Mouse (Mus musculus) testis, postnatal 10 days (tissue): ENCODE results near the gene Mfsd13b.

ENCODE experiments used
- DNase-seq: peaks from one replicate; pipeline ENCODE4 v3.0.0; 2021; ENCODE audit warnings: low spot score

The Mfsd13b gene

DNA sequence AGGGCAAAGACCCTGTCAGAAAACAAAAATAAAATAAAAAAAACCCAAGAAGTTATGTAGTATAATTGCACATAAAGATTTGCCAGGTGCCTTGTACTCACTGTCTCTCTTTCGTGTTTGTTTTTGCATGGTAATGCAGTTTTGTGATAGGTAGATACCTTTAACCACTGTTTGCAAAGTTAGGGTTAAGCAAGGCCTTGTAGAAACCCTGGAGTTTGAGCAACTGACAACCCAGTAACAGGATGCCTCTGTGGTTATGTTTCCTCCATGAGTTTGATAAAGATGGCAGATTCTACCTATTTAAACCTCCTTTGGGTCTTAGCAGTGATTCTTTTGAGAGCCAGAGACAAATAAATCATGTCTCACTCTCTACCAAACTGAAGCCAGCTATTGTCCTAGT is 61.2 kb downstream of the Mfsd13b start:
- DNase-seq: no peak

DNA sequence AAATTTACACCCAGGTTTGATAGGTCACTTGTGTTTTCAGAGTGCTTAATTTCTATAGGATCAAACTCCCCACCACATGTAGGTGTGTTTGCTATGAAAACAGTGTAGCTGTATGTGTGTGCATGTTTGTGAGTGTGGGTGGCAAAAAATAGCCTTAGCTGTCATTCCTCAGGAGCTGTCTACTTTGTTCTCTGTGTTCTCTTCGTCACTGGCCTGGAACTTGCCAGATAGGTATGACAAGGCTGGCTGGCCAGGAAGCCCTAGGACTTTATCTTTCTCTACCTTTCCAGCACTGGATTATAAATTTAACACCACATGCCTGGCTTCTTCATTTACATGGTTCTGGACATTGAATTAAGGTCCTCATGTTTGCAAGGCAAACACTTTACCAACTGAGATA is 61.9 kb downstream of the Mfsd13b start:
- no peak for DNase-seq

DNA sequence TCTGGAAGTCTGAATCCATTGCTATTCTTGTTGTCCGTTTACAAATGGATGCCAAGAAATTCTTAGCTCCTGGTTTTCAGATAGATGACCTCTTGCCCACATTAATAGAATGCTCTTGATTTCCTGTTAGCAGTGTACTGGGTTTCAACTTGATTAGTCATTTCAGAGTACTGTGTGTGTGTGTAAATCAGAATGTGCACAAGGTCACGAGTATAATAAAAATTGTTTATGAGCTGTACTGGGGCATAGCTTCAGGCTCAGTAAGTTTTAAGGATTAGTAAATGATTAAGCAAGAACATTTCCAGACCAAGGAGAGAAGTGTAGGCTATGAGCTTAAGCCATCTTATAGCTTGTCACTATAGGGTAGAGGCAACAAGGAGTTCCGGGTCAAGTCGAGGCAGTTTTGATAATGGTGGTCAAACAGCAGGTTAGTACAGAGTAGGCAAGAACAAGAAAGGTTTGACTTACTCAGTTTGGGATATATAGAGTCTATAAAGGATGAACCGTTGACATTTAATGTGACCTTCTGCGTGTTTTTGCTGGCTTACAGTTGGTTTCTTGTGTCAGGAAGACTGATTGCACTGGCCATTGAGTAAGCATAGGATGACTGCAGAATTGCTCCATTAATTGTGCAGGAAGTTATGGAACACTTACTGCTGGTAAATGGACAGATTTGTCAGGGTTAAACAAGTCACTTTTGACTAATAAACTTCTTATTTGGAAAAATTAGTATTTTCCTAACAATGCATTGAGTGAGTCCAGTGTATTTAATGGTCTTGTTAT is 63.6 kb downstream of the Mfsd13b start:
- DNase-seq: no peak

DNA sequence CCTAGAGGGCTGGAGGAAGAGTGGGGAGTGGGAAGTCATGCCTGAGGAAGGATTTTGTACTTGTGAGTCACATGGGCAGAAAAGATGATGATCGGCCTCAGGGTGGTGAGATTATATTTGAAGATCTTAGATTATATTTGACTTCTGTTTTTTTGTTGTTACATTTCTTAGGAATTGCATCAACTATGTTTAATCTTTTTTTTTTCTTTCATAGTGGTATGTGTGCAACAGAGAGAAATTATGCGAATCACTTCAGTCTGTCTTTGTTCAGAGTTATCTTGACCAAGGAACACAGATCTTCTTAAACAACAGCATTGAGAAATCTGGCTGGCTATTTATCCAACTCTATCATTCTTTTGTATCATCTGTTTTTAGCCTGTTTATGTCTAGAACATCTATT is 65.3 kb downstream of the Mfsd13b start:
- DNase-seq: no peak

DNA sequence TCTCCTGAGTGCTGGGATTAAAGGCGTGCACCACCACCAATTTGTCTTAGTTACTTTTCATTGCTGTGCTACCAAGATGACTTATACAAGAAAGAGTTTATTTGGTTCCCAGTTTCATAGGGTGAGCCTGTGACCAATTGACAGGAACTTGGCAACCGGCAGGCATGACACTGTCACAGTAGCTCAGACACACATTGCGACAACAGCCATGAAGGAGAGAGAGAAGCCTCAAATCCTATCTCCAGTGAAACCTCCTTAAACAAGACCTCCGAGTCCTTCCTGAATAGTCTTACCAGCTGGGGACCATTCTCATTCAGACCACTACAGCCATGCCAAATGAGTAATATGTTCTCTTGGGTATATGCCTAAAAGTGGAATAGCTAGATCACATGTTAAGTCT is 70.8 kb downstream of the Mfsd13b start:
- DNase-seq: no peak

DNA sequence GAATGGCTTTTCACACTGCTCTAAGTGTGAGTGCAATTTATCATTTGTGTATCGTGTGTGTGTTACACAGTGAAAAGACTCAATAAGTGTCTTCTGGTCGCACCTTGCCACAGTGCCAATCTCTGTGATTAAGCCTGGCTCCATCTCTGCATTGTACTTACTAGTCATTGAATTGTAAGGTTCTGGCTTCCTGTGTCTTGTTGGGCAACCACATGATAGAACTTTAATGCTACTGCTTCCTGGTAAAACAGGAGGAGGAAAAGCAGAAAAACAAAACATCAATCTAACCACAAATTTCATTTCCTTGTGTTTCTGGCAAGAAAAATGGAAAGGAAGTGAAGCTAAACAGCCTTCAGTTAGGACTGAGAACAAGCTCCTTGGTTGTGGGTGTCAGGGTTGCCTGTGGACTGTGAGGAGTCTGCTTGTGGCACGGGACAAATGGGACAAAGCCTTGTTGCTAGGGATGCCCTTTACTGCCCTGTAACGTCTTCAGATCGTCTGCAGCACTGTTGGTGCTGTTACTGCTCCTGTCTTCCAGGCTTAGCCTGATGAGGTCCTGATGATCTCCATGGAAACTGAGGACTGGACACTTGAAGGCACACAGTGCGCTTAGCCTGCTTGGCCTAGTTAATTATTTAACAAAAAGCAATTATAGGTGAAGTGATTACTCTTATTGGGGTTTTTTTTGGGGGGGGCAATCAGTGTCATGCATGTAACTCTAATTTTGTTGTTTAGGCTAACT is 77.3 kb downstream of the Mfsd13b start:
- DNase-seq: no peak

DNA sequence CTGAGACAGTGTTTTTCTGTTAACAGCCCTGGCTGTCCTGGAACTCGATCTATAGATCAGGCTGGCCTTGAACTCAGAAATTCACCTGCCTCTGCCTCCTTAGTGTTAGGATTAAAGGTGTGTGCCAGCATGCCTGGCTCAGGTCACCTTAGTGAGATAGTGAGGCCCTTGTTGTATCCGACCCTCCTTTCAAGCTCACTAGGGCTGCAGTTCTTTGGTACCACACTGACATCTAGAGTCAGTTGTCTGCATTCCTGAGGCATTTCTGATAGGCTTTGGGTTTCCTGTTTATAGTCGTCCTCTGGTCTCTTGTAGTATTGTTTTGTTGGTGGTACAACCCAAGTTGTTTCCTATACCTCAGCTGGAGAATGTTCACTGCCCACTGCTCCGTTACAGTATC is 82.0 kb downstream of the Mfsd13b start:
- DNase-seq: no peak
